In genomic region chr6:108993743-108994142, GRCm38 (mm10) we compare ENCODE assay signal across 21 mouse cellular contexts.
"Had no signal": no experiment of that assay in that cellular context is flagged by ENCODE, and none has a peak within 500 bp of the region (broad histone marks: within the 10 kb centered on the region; RNA-seq: fewer than 3 reads in every experiment).

No protein-coding gene starts in this region.

- H3K36me3 ChIP-seq: liver, embryonic 13.5 days; midbrain, embryonic 12.5 days; neural tube, embryonic 13.5 days had no signal

- H3K4me3 ChIP-seq: layer of hippocampus, adult 2 months; left cerebral cortex, adult 2 months; liver, embryonic 13.5 days; midbrain, embryonic 12.5 days; myocyte; neural tube, embryonic 13.5 days had no signal

- H3K27me3 ChIP-seq: liver, embryonic 13.5 days; midbrain, embryonic 12.5 days; neural tube, embryonic 13.5 days had no signal

- DNase-seq: kidney, adult 2 months; kidney, postnatal 25 days; layer of hippocampus, adult 9-11 months; liver, embryonic 13.5 days; lung, adult 2 months; lung, postnatal 14 days; lung, postnatal 4 days; right cerebral cortex, adult 18-20 months; right cerebral cortex, postnatal 14 days; right cerebral cortex, postnatal 4 days; thymus, adult 2 months; thymus, postnatal 14 days; thymus, postnatal 4 days had no signal

- H3K27ac ChIP-seq: kidney, postnatal 0 days; layer of hippocampus, adult 2 months; left cerebral cortex, adult 2 months; liver, embryonic 13.5 days; midbrain, embryonic 12.5 days; neural tube, embryonic 13.5 days; stomach, postnatal 0 days had no signal

- ATAC-seq: intestine, postnatal 0 days had no signal

- H3K4me1 ChIP-seq: liver, embryonic 13.5 days; midbrain, embryonic 12.5 days; neural tube, embryonic 13.5 days had no signal

- H3K9me3 ChIP-seq: liver, embryonic 13.5 days; midbrain, embryonic 12.5 days; neural tube, embryonic 13.5 days had no signal

- H3K4me2 ChIP-seq: liver, embryonic 13.5 days; midbrain, embryonic 12.5 days; neural tube, embryonic 13.5 days had no signal

- H3K9ac ChIP-seq: liver, embryonic 13.5 days; midbrain, embryonic 12.5 days; neural tube, embryonic 13.5 days had no signal
